Mouse (Mus musculus): ENCODE data around the gene Hcn1.

Gene Hcn1

DNA sequence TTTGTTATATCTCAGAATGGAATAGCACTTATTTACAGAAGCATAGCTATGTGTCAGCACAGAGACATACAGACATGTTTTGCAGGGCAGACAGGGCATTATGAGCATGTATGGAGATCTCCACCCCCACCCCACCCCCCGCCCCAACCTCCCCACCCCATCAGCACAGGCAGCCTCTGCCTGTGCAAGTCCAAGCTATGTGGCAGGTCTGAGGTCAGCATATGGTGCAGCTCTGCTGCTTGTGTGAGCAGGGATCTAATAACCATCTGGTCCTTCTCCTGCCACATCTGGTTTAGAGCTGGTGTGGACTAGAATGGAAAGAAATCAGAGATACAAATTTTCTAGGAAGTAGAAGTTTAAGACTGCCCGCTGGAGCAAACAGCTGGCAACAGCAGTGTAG is 424.4 kb downstream of the Hcn1 start:
- DNase-seq (ENCODE audit: low spot score) = no peak

- no peak for DNase-seq (ENCODE audit: low spot score)
These were observed 425.7 kb downstream of the Hcn1 start for GRCm38 (mm10) chr13:118027868-118028267.

DNA sequence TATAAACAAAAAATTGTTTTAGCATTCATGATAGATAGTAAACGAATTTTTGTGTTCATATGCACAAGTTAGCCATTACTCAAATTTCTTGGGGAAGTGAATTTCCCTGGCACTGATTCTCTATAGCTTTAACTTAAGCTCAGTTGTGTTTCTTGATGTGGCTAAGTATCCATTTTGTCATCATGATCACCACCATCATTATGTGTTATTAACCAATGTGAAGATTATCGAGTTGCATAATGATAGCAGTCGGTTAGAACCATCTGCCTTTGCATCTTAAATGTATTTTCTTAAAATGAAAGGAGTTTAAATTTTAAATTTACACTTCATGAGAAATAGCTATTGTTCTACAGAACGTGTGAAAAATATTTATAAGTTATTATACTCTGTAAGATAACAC is 426.5 kb downstream of the Hcn1 start:
- no peak for DNase-seq (ENCODE audit: low spot score)

- DNase-seq (ENCODE audit: low spot score) = no peak
These were observed 427.5 kb downstream of the Hcn1 start for GRCm38 (mm10) chr13:118029579-118029978.

- no peak for DNase-seq (ENCODE audit: low spot score)
These were observed 433.5 kb downstream of the Hcn1 start for GRCm38 (mm10) chr13:118035598-118035997.
